Mouse (Mus musculus) E14TG2a.4 (cell line): ENCODE measurements around the gene Dmrt3.

Experiments
- CTCF ChIP-seq: conservative IDR thresholded peaks from 2 replicates; pipeline ENCODE4 v1.5.1; 2014; ENCODE audit warnings: low read length
- NANOG ChIP-seq: IDR thresholded peaks from 2 replicates; pipeline ENCODE4 v1.6.1; 2014; ENCODE audit warnings: borderline replicate concordance, low read length, mixed read lengths
- POU5F1 ChIP-seq: IDR thresholded peaks from 2 replicates; pipeline ENCODE4 v1.6.1; 2014; ENCODE audit warnings: low read length, borderline replicate concordance

- TF ChIP-seq CTCF (no peak), POU5F1 (no peak), NANOG (no peak)
Measured at GRCm38 (mm10) chr19:25598626-25599025, 11.5 kb upstream of the Dmrt3 start.
